Mouse (Mus musculus) kidney, embryonic 14.5 days (tissue): ENCODE measurements around the gene Tub. TPM values are rescaled to one million over a fixed set of nuclear protein-coding genes. Genes with fewer than 3 reads are reported as not detected.

Source experiments
- ATAC-seq: fragments of 200-750 bp; cut with Nextera tagmentation; 2 replicates; pipeline ENCODE4 v1.8.0; 2017; ENCODE audit warnings: moderate number of reproducible peaks, mild to moderate bottlenecking, moderate TSS enrichment, moderate library complexity; ENCODE audit not compliant: low FRiP score, low TSS enrichment
- H3K27ac ChIP-seq: fragments of 300-500 bp; sonication (generic); 2 replicates; pipeline ENCODE4 v1.5.1; 2014; ENCODE audit warnings: low read depth, mild to moderate bottlenecking, low read length, moderate library complexity, mixed read lengths
- H3K27me3 ChIP-seq: fragments of 300-500 bp; sonication (generic); 2 replicates; pipeline ENCODE4 v1.6.1; 2014; ENCODE audit warnings: mild to moderate bottlenecking, low read length; ENCODE audit not compliant: control insufficient read depth, insufficient read depth
- H3K36me3 ChIP-seq: fragments of 300-500 bp; sonication (generic); 2 replicates; pipeline ENCODE4 v1.6.1; 2014; ENCODE audit warnings: low read length, mixed read lengths; ENCODE audit not compliant: control insufficient read depth, insufficient read depth
- H3K4me1 ChIP-seq: fragments of 300-500 bp; sonication (generic); 2 replicates; pipeline ENCODE4 v1.6.1; 2014; ENCODE audit warnings: low read length, mixed read lengths; ENCODE audit not compliant: control insufficient read depth, insufficient read depth
- H3K4me2 ChIP-seq: fragments of 300-500 bp; sonication (generic); replicated peaks from 2 replicates; pipeline ENCODE4 v1.6.1; 2014; ENCODE audit warnings: low read depth, mild to moderate bottlenecking, low read length
- H3K4me3 ChIP-seq: fragments of 300-500 bp; sonication (generic); 2 replicates; pipeline ENCODE4 v1.5.1; 2014; ENCODE audit warnings: mild to moderate bottlenecking, low read length
- H3K9ac ChIP-seq: fragments of 300-500 bp; sonication (generic); 2 replicates; pipeline ENCODE4 v1.6.1; 2014; ENCODE audit warnings: low read depth, mild to moderate bottlenecking, low read length, moderate library complexity
- H3K9me3 ChIP-seq: fragments of 300-500 bp; sonication (generic); 2 replicates; pipeline ENCODE4 v1.6.1; 2016; ENCODE audit warnings: low read length; ENCODE audit not compliant: control insufficient read depth
- WGBS: fragments of 180-500 bp; shearing (Covaris S2); extraction: QIAGEN DNeasy Blood & Tissue Kit; methylation state at CpG from one replicate; pipeline ENCODE4 v1.1.7; 2014; 5-methylcytosine and 5-hydroxymethylcytosine counted together
- polyA plus RNA-seq: library from polyadenylated mRNA; unstranded; fragments of >200 nt; fragmentation: Nextera tagmentation; extraction: Ambion mirVana; gene quantifications from 2 replicates; pipeline ENCODE4 v1.2.1, GENCODE M21; 2014

Gene Tub
- polyA plus RNA-seq, 1 experiment from 2014 or later = 0.81 TPM

DNA sequence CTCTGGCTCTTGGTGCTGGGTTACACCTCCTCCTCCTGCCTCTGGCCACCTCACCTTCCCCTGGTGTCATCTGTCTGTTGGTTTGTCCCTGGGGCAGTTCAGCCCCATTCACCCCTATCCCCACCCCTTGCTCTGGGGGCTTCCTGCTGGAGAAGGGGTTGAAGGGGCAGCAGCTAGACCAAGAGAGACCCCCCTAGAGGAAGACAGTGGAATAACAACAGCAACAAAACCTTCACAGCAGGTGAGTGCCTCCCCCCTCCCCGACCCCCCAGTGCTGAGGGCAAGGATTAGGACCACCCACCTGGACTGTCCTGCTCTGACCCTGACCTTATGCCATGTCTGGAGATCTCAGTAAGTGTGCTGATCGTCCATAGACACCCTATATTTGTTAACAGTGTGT lies 15.8 kb downstream of the Tub start:
- Histone ChIP-seq H3K27ac (no peak overlapping the region), H3K9me3 (no peaks in the 10 kb centered on the region), H3K36me3 (no peaks in the 10 kb centered on the region), H3K4me2 (no peak overlapping the region), H3K4me1 (no peaks in the 10 kb centered on the region), H3K9ac (no peak overlapping the region), H3K4me3 (no peak overlapping the region), H3K27me3 (no peaks in the 10 kb centered on the region)
- no peak for ATAC-seq
- 32% methylated on average over 2 of the region's 2 CpGs for WGBS

DNA sequence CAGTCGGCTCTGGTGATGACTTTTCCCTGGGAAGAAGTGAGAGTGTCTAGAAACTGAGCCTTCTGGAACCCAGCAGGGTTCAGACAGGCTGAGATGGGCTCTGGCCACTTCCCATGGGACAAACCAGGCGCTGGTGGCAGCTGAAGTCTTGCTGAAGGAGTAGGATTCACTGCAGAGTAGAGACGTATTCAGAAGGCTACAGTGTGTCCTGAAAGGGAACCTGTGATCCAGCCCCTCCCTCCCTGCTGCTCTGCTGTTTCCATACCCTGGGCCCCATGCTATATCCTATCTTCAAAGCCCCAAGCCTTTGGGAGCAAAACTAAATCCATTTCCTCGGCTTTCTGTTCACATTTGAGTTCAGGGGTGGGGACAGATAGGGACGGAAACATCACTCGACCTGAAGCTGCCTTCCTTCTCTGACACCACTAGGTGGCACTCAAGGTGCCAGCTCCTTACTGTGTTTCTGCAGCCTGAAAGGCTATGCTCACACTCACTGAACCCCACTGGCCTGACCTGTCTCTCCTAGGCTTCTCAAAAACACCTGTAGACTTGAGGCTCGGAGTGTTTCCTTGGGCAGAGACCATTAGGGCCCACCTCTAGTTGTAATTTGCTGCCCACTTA lies 16.7 kb downstream of the Tub start:
- Histone ChIP-seq H3K4me2 (no peak overlapping the region), H3K4me1 (no peaks in the 10 kb centered on the region), H3K27me3 (no peaks in the 10 kb centered on the region), H3K4me3 (no peak overlapping the region), H3K27ac (no peak overlapping the region), H3K36me3 (no peaks in the 10 kb centered on the region), H3K9me3 (no peaks in the 10 kb centered on the region), H3K9ac (no peak overlapping the region)
- 31% methylated on average over 7 of the region's 7 CpGs for WGBS
- peak; percentile 60; the same call in 1 of the 2 replicates for ATAC-seq

DNA sequence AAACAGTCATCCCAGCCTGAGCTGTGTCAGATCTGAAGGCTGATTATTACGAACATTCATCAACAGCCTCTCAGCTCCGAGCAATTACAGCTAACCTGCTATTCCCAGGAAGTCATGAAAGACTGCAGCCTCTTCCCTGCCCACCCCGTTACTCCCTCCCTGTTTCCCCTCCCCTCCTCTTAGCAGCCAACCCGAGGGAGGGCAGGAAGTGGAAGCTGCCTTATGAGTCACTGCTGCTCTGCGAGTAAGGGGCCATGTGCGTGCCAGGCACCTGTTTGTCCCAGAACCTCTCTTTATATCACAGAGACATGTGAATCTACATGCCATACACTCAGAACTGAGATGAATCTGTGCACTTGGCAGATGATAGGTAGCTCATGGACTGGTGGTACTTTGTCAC lies 18.1 kb downstream of the Tub start:
- WGBS = 16% methylated on average over 6 of the region's 6 CpGs
- H3K4me3 ChIP-seq = no peak overlapping the region
- H3K27ac ChIP-seq = no peak overlapping the region
- H3K4me1 ChIP-seq = no peaks in the 10 kb centered on the region
- H3K27me3 ChIP-seq = no peaks in the 10 kb centered on the region
- ATAC-seq = no peak; the same call in 1 of the 2 replicates
- H3K9me3 ChIP-seq = no peaks in the 10 kb centered on the region
- H3K9ac ChIP-seq = no peak overlapping the region
- no peaks in the 10 kb centered on the region for H3K36me3 ChIP-seq
- H3K4me2 ChIP-seq = no peak overlapping the region

DNA sequence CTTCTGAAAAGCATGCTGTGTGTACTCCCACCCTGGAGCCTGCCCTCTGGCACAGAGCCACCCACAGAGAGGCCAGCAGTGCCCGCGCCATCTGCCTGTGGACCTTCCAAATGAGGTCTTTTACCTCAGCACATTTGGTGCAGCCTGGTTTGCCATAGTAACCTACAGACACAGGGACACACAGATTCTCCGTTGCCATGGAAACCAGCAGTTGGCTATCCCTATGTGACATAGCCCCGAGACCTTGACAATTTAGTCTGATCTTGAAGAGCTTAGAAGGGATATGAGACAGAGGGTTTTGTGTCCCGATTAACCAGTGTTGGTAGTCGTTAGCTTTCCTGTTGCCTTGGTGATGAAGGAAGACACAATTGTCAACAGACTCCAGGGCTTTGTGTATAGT lies 22.1 kb downstream of the Tub start:
- no peak overlapping the region for H3K4me2 ChIP-seq
- no peak overlapping the region for H3K4me3 ChIP-seq
- no peak overlapping the region for H3K27ac ChIP-seq
- H3K9me3 ChIP-seq = no peaks in the 10 kb centered on the region
- 70% methylated on average over 6 of the region's 6 CpGs for WGBS
- no peaks in the 10 kb centered on the region for H3K4me1 ChIP-seq
- H3K36me3 ChIP-seq = no peaks in the 10 kb centered on the region
- no peak for ATAC-seq
- no peaks in the 10 kb centered on the region for H3K27me3 ChIP-seq
- no peak overlapping the region for H3K9ac ChIP-seq

DNA sequence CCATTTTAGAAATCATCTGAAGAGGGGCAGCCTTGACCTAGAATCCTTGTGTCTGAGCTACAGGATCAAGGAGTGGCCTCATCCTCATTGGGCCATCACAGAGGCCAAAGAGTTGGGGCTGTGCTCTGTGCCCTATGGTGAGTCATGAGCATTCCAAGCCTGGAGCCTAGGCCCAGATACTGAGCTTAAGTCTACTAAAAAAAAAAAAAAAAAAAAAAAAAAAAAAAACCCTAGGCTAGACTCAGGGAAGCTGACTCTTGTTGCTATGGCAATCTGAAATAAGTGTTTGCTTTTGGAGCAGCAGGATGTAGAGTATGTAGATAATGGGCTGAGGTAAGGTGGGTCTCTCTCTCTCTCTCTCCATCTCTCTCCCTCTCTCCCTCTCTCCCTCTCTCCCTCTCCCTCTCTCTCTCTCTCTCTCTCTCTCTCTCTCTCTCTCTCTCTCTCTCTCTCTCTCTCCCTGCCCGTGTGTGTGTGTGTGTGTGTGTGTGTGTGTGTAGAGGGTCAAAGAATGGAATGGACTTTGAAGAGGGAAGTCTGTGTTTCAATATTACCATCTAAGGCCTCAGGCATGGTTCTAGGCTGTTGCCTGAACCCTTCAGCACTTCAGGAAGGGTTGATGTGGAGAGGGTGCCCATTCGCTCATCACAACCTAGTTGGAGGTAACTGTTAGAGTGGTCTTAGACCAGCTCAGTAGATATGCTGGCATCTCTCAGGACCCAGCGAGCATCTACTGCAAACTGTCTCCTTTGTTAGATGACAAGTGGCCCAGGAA lies 36.0 kb downstream of the Tub start:
- Histone ChIP-seq H3K9ac (no peak overlapping the region), H3K27ac (no peak overlapping the region), H3K9me3 (no peaks in the 10 kb centered on the region), H3K36me3 (no peaks in the 10 kb centered on the region), H3K4me3 (no peak overlapping the region), H3K4me1 (no peaks in the 10 kb centered on the region), H3K27me3 (no peaks in the 10 kb centered on the region), H3K4me2 (no peak overlapping the region)
- ATAC-seq = no peak
- WGBS = 92% methylated on average over 2 of the region's 3 CpGs

DNA sequence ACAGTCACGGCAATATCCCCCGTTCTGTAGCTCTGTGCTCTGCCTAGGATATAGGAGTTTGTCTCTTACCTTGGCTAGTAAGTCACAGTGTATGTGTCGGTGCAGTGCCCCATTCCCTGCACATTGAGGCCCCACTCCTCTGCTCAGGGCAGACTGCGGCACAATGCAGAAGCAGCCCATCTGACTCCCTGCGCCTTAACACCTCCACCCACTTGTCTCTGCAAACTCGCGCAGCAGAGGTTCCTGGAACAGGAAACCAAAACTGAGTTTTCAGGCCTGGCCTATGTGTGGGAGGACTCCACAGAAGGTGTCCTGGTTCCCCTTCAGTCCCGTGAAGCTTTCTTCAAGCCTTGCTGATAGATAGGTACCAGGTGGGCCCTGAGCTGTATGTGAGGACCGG lies 41.1 kb downstream of the Tub start:
- Histone ChIP-seq H3K9me3 (no peaks in the 10 kb centered on the region), H3K27me3 (no peaks in the 10 kb centered on the region), H3K4me1 (no peaks in the 10 kb centered on the region), H3K4me3 (no peak overlapping the region), H3K4me2 (no peak overlapping the region), H3K9ac (no peak overlapping the region), H3K27ac (no peak overlapping the region), H3K36me3 (no peaks in the 10 kb centered on the region)
- ATAC-seq = no peak
- 80% methylated on average over 9 of the region's 9 CpGs for WGBS

DNA sequence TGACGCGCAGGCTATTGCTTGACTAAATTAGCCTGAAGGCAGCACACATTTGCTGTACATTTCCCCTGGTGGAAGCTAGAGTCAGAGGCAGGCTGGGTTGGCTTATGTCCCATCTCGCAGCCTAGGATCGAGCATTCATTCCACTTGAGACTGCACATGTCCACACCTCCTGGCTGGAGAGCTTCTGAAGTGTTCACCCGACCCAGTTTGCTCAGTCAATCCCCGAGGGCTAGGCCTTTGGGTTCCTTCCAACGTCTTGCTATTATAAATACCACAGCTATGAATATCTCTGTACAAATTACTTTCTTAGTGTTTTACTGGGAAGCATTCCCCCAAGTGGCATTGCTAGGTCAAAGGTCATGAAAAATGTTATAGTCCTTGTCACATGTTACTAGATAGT lies 43.1 kb downstream of the Tub start:
- WGBS = 84% methylated on average over 7 of the region's 7 CpGs
- no peak overlapping the region for H3K4me2 ChIP-seq
- no peaks in the 10 kb centered on the region for H3K27me3 ChIP-seq
- no peak overlapping the region for H3K27ac ChIP-seq
- no peak overlapping the region for H3K9ac ChIP-seq
- no peaks in the 10 kb centered on the region for H3K9me3 ChIP-seq
- no peaks in the 10 kb centered on the region for H3K4me1 ChIP-seq
- no peaks in the 10 kb centered on the region for H3K36me3 ChIP-seq
- H3K4me3 ChIP-seq = no peak overlapping the region
- ATAC-seq = no peak

DNA sequence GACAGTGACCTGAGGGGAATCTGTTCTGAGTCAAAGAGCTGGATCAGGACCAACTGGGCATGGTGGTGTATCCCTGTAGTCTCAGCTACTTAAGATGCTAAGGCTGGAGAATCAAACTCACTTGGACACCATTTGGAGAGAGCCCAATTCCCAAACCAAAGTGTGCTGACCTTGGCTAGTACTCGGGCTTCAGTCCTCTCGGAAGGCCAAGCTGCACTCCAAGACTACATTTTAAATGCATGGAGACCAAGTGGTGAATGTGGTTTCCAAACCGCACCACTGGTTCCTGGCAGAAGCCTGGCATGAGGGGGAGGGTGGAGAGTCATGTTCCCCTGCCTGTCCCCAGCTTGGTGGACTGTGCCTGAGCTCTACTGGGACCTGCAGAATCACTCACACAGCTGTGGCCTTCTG lies 43.7 kb downstream of the Tub start:
- no peak overlapping the region for H3K4me2 ChIP-seq
- no peaks in the 10 kb centered on the region for H3K9me3 ChIP-seq
- H3K36me3 ChIP-seq = no peaks in the 10 kb centered on the region
- H3K4me3 ChIP-seq = no peak overlapping the region
- no peak for ATAC-seq
- H3K27me3 ChIP-seq = no peaks in the 10 kb centered on the region
- no peak overlapping the region for H3K27ac ChIP-seq
- H3K9ac ChIP-seq = no peak overlapping the region
- WGBS = 84% methylated on average over 3 of the region's 3 CpGs
- H3K4me1 ChIP-seq = no peaks in the 10 kb centered on the region

DNA sequence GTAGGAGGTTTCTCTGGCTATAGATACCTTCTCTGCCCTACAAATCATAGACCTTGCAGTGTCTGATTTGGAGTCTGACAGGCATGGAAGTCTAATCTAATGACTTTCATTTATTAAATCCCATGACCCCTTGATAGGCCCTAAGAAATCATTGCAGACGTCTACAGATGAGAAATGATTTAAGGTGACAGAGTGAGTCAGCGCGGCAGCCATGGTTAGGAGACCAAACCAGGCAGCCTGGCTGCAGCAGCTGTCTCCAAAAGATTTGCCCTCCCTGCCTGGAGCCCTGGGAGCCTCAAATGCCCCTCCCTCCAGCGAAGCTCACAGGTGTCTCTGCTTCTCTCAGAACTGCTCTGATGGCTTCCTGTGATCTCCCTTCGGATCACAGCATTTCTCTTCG lies 46.0 kb downstream of the Tub start:
- Histone ChIP-seq H3K4me1 (no peaks in the 10 kb centered on the region), H3K9ac (no peak overlapping the region), H3K36me3 (no peaks in the 10 kb centered on the region), H3K4me2 (no peak overlapping the region), H3K9me3 (no peaks in the 10 kb centered on the region), H3K27me3 (no peaks in the 10 kb centered on the region), H3K27ac (no peak overlapping the region), H3K4me3 (no peak overlapping the region)
- WGBS = 57% methylated on average over 6 of the region's 6 CpGs
- ATAC-seq = no peak
